Mouse (Mus musculus): ENCODE results near the gene Ece1.

- TF ChIP-seq CTCF (IDR thresholded peaks at IDR 0.05; ENCODE audit: insufficient read depth, low read length), result no peak
- TF ChIP-seq POLR2A (IDR thresholded peaks at IDR 0.05; ENCODE audit: borderline replicate concordance, extremely low read depth, low read depth, low read length), result no peak
Measured at GRCm38 (mm10) chr4:137875466-137876092, 13.5 kb downstream of the Ece1 start.

Measured in lung, adult 2 months (tissue).